Mouse (Mus musculus) limb, embryonic 11.5 days (tissue): ENCODE measurements around the gene Hdac2. TPM values are rescaled to one million over a fixed set of nuclear protein-coding genes. Genes with fewer than 3 reads are reported as not detected.
A peak's percentile ranks its signal among the peaks of the same experiment; 100 is the strongest.

Experiments used
- ATAC-seq: fragments of 200-750 bp; cut with Nextera tagmentation; 2 replicates; pipeline ENCODE4 v1.8.0; 2017; ENCODE audit warnings: low read depth; ENCODE audit not compliant: insufficient number of reproducible peaks, low FRiP score, low TSS enrichment
- DNase-seq: peaks from one replicate; pipeline ENCODE4 v3.0.0-alpha.2; 2015; ENCODE audit warnings: low spot score
- H3K27ac ChIP-seq: fragments of 300-500 bp; sonication (generic); replicated peaks from 2 replicates; pipeline ENCODE4 v1.5.1; 2014; ENCODE audit warnings: low read depth, mild to moderate bottlenecking, low read length
- H3K27me3 ChIP-seq: fragments of 300-500 bp; sonication (generic); 2 replicates; pipeline ENCODE4 v1.6.1; 2014; ENCODE audit warnings: mild to moderate bottlenecking, low read length, mixed read lengths; ENCODE audit not compliant: control insufficient read depth, insufficient read depth
- H3K36me3 ChIP-seq: fragments of 300-500 bp; sonication (generic); 2 replicates; pipeline ENCODE4 v1.6.1; 2014; ENCODE audit warnings: mild to moderate bottlenecking, low read length, moderate library complexity, mixed read lengths; ENCODE audit not compliant: control insufficient read depth, insufficient read depth
- H3K4me1 ChIP-seq: fragments of 300-500 bp; sonication (generic); 2 replicates; pipeline ENCODE4 v1.6.1; 2014; ENCODE audit warnings: low read length, mixed read lengths; ENCODE audit not compliant: control insufficient read depth, insufficient read depth
- H3K4me2 ChIP-seq: fragments of 300-500 bp; sonication (generic); 2 replicates; pipeline ENCODE4 v1.6.1; 2014; ENCODE audit warnings: low read depth, mild to moderate bottlenecking, moderate library complexity; ENCODE audit not compliant: severe bottlenecking
- H3K4me3 ChIP-seq: fragments of 300-500 bp; sonication (generic); 2 replicates; pipeline ENCODE4 v1.5.1; 2014; ENCODE audit warnings: low read depth, low read length
- H3K9ac ChIP-seq: fragments of 300-500 bp; sonication (generic); 2 replicates; pipeline ENCODE4 v1.6.1; 2014; ENCODE audit warnings: mild to moderate bottlenecking, low read length
- H3K9me3 ChIP-seq: fragments of 300-500 bp; sonication (generic); 2 replicates; pipeline ENCODE4 v1.6.1; 2016; ENCODE audit warnings: low read length; ENCODE audit not compliant: control insufficient read depth
- WGBS: fragments of 180-500 bp; shearing (Covaris S2); extraction: QIAGEN DNeasy Blood & Tissue Kit; methylation state at CpG from one replicate; pipeline ENCODE4 v1.1.7; 2014; 5-methylcytosine and 5-hydroxymethylcytosine counted together
- polyA plus RNA-seq: library from polyadenylated mRNA; unstranded; fragments of >200 nt; fragmentation: Nextera tagmentation; extraction: Ambion mirVana; gene quantifications from 2 replicates; pipeline ENCODE4 v1.2.1, GENCODE M21; 2014

Gene Hdac2
- 374 and 394 TPM in 2 replicates for polyA plus RNA-seq

GRCm38 (mm10) chr10:36974086-36974675 lies at the start of gene Hdac2:
TSS of gene Hdac2 (plus strand) at chr10:36974544.
- Histone ChIP-seq H3K4me1 (no peaks in the 10 kb centered on the region), H3K36me3 (no peaks in the 10 kb centered on the region), H3K9me3 (no peaks in the 10 kb centered on the region), H3K27ac (peak within 1 kb of the TSS; percentile 96), H3K27me3 (no peaks in the 10 kb centered on the region), H3K4me3 (peak within 1 kb of the TSS; percentile 94), H3K4me2 (peak within 1 kb of the TSS; percentile 54), H3K9ac (peak within 1 kb of the TSS; percentile 97)
- DNase-seq (peak; percentile 90), ATAC-seq (peak; percentile 97)
- under 1% methylated on average over 53 of the region's 67 CpGs for WGBS

- H3K9ac ChIP-seq: no peak overlapping the region
- H3K4me1 ChIP-seq: no peaks in the 10 kb centered on the region
- no peaks in the 10 kb centered on the region for H3K27me3 ChIP-seq
- no peak for DNase-seq
- ATAC-seq: no peak
- no peaks in the 10 kb centered on the region for H3K36me3 ChIP-seq
- WGBS: 80% methylated on average over 3 of the region's 3 CpGs
- H3K4me2 ChIP-seq: no peak overlapping the region
- H3K27ac ChIP-seq: no peak overlapping the region
- no peak overlapping the region for H3K4me3 ChIP-seq
- no peaks in the 10 kb centered on the region for H3K9me3 ChIP-seq
These were observed 46.1 kb upstream of the Hdac2 start for GRCm38 (mm10) chr10:36928212-36928611.

- Histone ChIP-seq H3K36me3 (no peaks in the 10 kb centered on the region), H3K9me3 (no peaks in the 10 kb centered on the region), H3K27me3 (no peaks in the 10 kb centered on the region), H3K4me2 (no peak overlapping the region), H3K4me3 (no peak overlapping the region), H3K27ac (no peak overlapping the region), H3K4me1 (no peaks in the 10 kb centered on the region), H3K9ac (no peak overlapping the region)
- DNase-seq: no peak
- no peak for ATAC-seq
- 88% methylated on average over 5 of the region's 5 CpGs for WGBS
These were observed 38.5 kb upstream of the Hdac2 start for GRCm38 (mm10) chr10:36935863-36936262.

- DNase-seq (no peak), ATAC-seq (no peak)
- H3K27me3 ChIP-seq: no peaks in the 10 kb centered on the region
- H3K9ac ChIP-seq: no peak overlapping the region
- no peak overlapping the region for H3K4me2 ChIP-seq
- no peak overlapping the region for H3K4me3 ChIP-seq
- H3K27ac ChIP-seq: no peak overlapping the region
- 68% methylated on average over 2 of the region's 2 CpGs for WGBS
- no peaks in the 10 kb centered on the region for H3K36me3 ChIP-seq
- no peaks in the 10 kb centered on the region for H3K4me1 ChIP-seq
- no peaks in the 10 kb centered on the region for H3K9me3 ChIP-seq
These were observed 38.1 kb upstream of the Hdac2 start for GRCm38 (mm10) chr10:36936271-36936670.

GRCm38 (mm10) chr10:36951742-36952141 lies 22.6 kb upstream of the Hdac2 start:
- ATAC-seq (no peak), DNase-seq (no peak)
- Histone ChIP-seq H3K9ac (no peak overlapping the region), H3K27ac (no peak overlapping the region), H3K4me3 (no peak overlapping the region), H3K36me3 (no peaks in the 10 kb centered on the region), H3K4me2 (no peak overlapping the region), H3K27me3 (no peaks in the 10 kb centered on the region), H3K4me1 (no peaks in the 10 kb centered on the region), H3K9me3 (no peaks in the 10 kb centered on the region)
- WGBS: 81% methylated on average over 2 of the region's 2 CpGs

GRCm38 (mm10) chr10:36952622-36953021 lies 21.7 kb upstream of the Hdac2 start:
- ATAC-seq (no peak), DNase-seq (no peak)
- Histone ChIP-seq H3K27me3 (no peaks in the 10 kb centered on the region), H3K4me2 (no peak overlapping the region), H3K9ac (no peak overlapping the region), H3K27ac (no peak overlapping the region), H3K4me3 (no peak overlapping the region), H3K36me3 (no peaks in the 10 kb centered on the region), H3K9me3 (no peaks in the 10 kb centered on the region), H3K4me1 (no peaks in the 10 kb centered on the region)
- 82% methylated on average over 2 of the region's 2 CpGs for WGBS

GRCm38 (mm10) chr10:36959563-36960110 lies 14.7 kb upstream of the Hdac2 start:
- Histone ChIP-seq H3K36me3 (no peaks in the 10 kb centered on the region), H3K4me1 (no peaks in the 10 kb centered on the region), H3K4me3 (no peak overlapping the region), H3K9me3 (no peaks in the 10 kb centered on the region), H3K4me2 (no peak overlapping the region), H3K9ac (no peak overlapping the region), H3K27me3 (no peaks in the 10 kb centered on the region), H3K27ac (no peak overlapping the region)
- no peak for ATAC-seq
- WGBS: 89% methylated on average over 1 of the region's 1 CpGs
- no peak for DNase-seq

GRCm38 (mm10) chr10:36964406-36964805 lies 9.9 kb upstream of the Hdac2 start:
- H3K36me3 ChIP-seq: no peaks in the 10 kb centered on the region
- no peak overlapping the region for H3K9ac ChIP-seq
- no peaks in the 10 kb centered on the region for H3K9me3 ChIP-seq
- H3K27ac ChIP-seq: no peak overlapping the region
- H3K4me2 ChIP-seq: no peak overlapping the region
- H3K4me3 ChIP-seq: no peak overlapping the region
- no peak for DNase-seq
- H3K27me3 ChIP-seq: no peaks in the 10 kb centered on the region
- 69% methylated on average over 2 of the region's 2 CpGs for WGBS
- H3K4me1 ChIP-seq: no peaks in the 10 kb centered on the region
- no peak for ATAC-seq
